Mouse (Mus musculus) hindbrain, embryonic 12.5 days (tissue): Measurements from ENCODE around the gene Tcf19. TPM values are rescaled to one million over a fixed set of nuclear protein-coding genes. Genes with fewer than 3 reads are reported as not detected.
A peak's percentile ranks its signal among the peaks of the same experiment; 100 is the strongest.
"Not testable (repeated sequence)": the region's sequence is repeated elsewhere in the genome, so short reads cannot be mapped to it uniquely, and the experiment has no call there.

Experiments
- ATAC-seq: fragments of 200-750 bp; cut with Nextera tagmentation; 2 replicates; pipeline ENCODE4 v1.8.0; 2017; ENCODE audit warnings: moderate TSS enrichment; ENCODE audit not compliant: low FRiP score
- H3K27ac ChIP-seq: fragments of 300-500 bp; sonication (generic); 2 replicates; pipeline ENCODE4 v1.5.1; 2016; ENCODE audit warnings: mild to moderate bottlenecking
- H3K27me3 ChIP-seq: fragments of 300-500 bp; sonication (generic); 2 replicates; pipeline ENCODE4 v1.6.1; 2016; ENCODE audit warnings: mild to moderate bottlenecking
- H3K36me3 ChIP-seq: fragments of 300-500 bp; sonication (generic); 2 replicates; pipeline ENCODE4 v1.6.1; 2016; ENCODE audit warnings: mild to moderate bottlenecking
- H3K4me1 ChIP-seq: fragments of 300-500 bp; sonication (generic); 2 replicates; pipeline ENCODE4 v1.6.1; 2016
- H3K4me2 ChIP-seq: fragments of 300-500 bp; sonication (generic); replicated peaks from 2 replicates; pipeline ENCODE4 v1.6.1; 2016; ENCODE audit warnings: mild to moderate bottlenecking
- H3K4me3 ChIP-seq: fragments of 300-500 bp; sonication (generic); 2 replicates; pipeline ENCODE4 v1.5.1; 2016; ENCODE audit warnings: mild to moderate bottlenecking
- H3K9ac ChIP-seq: fragments of 300-500 bp; sonication (generic); 2 replicates; pipeline ENCODE4 v1.6.1; 2016; ENCODE audit warnings: mild to moderate bottlenecking, moderate library complexity
- H3K9me3 ChIP-seq: fragments of 300-500 bp; sonication (generic); replicated peaks from 2 replicates; pipeline ENCODE4 v1.6.1; 2016; ENCODE audit warnings: mild to moderate bottlenecking
- WGBS: fragments of 180-500 bp; shearing (Covaris S2); methylation state at CpG from one replicate; pipeline ENCODE4 v1.1.7; 2016; 5-methylcytosine and 5-hydroxymethylcytosine counted together
- polyA plus RNA-seq: library from polyadenylated mRNA; unstranded; fragments of >200 nt; fragmentation: Nextera tagmentation; extraction: Ambion mirVana; gene quantifications from 2 replicates; pipeline ENCODE4 v1.2.1, GENCODE M21; 2016

The Tcf19 gene
- polyA plus RNA-seq, 1 experiment from 2014 or later: 37.3 TPM

DNA sequence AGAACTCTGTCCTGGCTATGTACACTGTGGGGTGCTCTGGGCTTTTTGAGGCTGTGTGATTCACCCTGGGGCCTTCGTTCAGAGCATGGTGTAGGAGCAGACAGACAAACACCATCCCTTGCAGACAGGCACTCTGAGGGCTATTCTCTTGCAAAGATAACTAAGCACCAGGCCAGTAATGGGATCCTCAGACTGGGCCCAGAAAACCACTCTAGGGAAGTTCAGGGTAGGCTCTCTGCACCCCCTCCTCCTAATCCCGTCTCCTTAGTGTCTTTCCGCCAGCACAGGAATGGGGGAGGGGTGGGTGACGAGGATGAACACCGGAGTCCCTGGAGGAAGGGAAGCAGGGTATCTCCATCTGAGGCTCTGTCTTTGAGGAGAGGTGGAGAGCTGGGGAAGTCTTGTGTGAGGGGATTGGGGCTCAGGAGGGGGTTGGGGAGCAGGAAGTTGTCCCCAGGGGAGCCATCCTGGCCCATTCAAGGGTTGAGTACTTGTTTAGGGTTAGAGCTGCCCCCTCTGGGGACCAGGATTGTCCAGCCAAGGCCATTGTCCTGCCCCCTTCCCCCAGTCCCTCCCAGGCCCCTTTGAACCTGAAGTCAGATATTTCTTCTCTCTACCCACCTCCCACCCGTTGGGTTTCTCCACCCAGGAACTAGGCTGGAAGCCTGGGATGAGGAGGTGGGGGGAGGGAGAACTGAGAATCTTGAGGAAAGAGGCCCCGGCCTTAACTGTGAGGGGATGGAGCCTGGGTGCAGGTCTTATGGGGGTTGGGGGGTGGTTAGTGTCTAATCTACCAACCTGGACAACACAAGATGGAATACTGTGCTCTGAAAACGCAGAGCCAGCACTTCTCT, 11.8 kb downstream of the Tcf19 start:
- Histone ChIP-seq H3K27ac (no peak overlapping the region), H3K4me3 (no peak overlapping the region), H3K4me2 (no peak overlapping the region), H3K27me3 (peaks cover 46% of the 10 kb centered on the region), H3K4me1 (peaks cover 11% of the 10 kb centered on the region; the same call in 1 of the 2 replicates), H3K9me3 (no peaks in the 10 kb centered on the region), H3K36me3 (no peaks in the 10 kb centered on the region), H3K9ac (no peak overlapping the region)
- ATAC-seq: no peak
- 19% methylated on average over 8 of the region's 8 CpGs for WGBS

DNA sequence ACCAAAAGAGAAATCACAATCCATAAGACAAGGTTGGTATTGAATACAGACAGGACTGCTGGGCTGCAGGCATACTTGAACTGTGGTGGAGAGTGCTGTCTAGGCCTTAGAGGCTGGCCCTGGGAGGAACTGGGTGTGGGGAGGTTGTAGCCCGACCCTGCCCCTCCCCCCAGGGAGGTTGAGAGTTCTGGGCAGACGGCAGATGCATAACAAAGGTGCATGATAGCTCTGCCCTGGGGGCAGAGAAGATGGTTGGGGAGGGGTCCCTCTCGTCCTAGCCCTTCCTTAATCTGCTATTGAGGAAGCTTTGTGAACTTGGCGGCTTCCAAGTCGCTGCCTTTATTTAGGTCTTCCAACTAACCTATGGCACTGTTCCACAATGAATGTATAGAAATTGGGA, 12.8 kb downstream of the Tcf19 start:
- Histone ChIP-seq H3K9me3 (no peaks in the 10 kb centered on the region), H3K4me3 (no peak overlapping the region), H3K27ac (no peak overlapping the region), H3K27me3 (peaks cover 46% of the 10 kb centered on the region), H3K4me2 (no peak overlapping the region), H3K4me1 (peaks cover 11% of the 10 kb centered on the region; the same call in 1 of the 2 replicates), H3K9ac (no peak overlapping the region), H3K36me3 (no peaks in the 10 kb centered on the region)
- WGBS: 19% methylated on average over 5 of the region's 5 CpGs
- ATAC-seq: no peak

DNA sequence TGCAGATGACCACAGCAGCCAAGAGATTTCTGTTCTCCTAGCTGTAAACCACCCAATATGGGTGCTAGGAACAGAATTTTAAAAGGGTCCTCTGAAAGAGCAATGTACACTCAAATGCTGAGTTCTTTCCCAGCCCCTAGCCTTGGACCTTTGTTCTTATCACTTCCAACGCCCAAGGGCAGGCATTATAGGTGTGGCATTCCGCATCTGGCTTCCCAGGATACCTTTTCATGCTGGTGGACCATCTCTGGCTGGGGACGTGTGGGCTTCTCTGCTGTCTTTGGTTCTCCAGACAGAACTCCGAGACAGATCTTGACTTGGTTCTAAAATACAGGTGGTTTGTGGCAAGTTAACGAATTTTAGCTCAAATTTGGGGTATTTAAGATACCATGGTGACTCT, 13.9 kb downstream of the Tcf19 start:
- Histone ChIP-seq H3K27me3 (peaks cover 43% of the 10 kb centered on the region), H3K9me3 (no peaks in the 10 kb centered on the region), H3K9ac (no peak overlapping the region), H3K4me3 (no peak overlapping the region), H3K4me1 (peaks cover 11% of the 10 kb centered on the region; the same call in 1 of the 2 replicates), H3K36me3 (no peaks in the 10 kb centered on the region), H3K4me2 (no peak overlapping the region), H3K27ac (no peak overlapping the region)
- 42% methylated on average over 5 of the region's 5 CpGs for WGBS
- ATAC-seq: no peak

DNA sequence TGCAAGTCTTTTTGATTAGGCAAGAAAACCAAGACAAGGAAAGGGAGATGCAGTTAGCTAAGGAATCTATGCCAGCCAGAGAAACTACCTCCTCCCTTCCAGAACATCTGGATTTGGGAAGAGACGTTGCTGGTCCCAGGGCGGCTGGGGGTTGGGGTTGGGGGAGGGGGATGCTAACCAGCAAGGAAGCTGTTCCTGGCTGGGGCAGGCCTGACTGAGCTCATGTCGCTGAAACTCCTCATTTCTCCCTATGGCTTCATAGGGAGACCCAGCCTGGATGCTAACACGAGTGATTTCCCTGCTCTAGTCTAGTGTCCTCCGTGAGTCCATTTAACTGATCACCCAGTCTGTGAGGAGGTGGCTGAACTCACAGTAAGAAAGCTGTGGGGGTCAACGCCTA, 14.4 kb downstream of the Tcf19 start:
- H3K9ac ChIP-seq: no peak overlapping the region
- ATAC-seq: no peak
- peaks cover 37% of the 10 kb centered on the region for H3K27me3 ChIP-seq
- H3K4me3 ChIP-seq: no peak overlapping the region
- H3K4me1 ChIP-seq: peaks cover 11% of the 10 kb centered on the region; the same call in 1 of the 2 replicates
- H3K9me3 ChIP-seq: no peaks in the 10 kb centered on the region
- no peak overlapping the region for H3K27ac ChIP-seq
- WGBS: 7% methylated on average over 6 of the region's 6 CpGs
- H3K36me3 ChIP-seq: no peaks in the 10 kb centered on the region
- no peak overlapping the region for H3K4me2 ChIP-seq

DNA sequence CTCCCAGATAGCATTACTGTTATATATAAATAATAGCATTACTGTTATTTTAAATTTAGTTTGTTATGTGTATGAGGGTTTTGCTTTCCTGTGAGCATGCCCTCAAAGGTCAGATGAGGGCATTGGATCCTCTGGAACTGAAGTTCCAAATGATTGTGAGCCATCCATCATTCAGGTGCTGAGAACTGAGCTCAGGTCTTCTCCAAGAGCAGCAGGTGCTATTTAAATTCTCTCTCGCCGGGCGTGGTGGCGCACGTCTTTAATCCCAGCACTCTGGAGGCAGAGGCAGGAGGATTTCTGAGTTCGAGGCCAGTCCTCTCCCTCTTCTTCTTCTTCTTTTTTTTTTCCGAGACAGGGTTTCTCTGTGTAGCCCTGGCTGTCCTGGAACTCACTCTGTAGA, 19.5 kb downstream of the Tcf19 start:
- Histone ChIP-seq H3K27me3 (no peaks in the 10 kb centered on the region; the same call in 1 of the 2 replicates), H3K36me3 (no peaks in the 10 kb centered on the region), H3K9ac (no peak overlapping the region), H3K27ac (no peak overlapping the region), H3K9me3 (no peaks in the 10 kb centered on the region), H3K4me3 (no peak overlapping the region), H3K4me1 (peaks cover 2% of the 10 kb centered on the region; the same call in 1 of the 2 replicates), H3K4me2 (no peak overlapping the region)
- 95% methylated on average over 7 of the region's 7 CpGs for WGBS
- no peak for ATAC-seq

DNA sequence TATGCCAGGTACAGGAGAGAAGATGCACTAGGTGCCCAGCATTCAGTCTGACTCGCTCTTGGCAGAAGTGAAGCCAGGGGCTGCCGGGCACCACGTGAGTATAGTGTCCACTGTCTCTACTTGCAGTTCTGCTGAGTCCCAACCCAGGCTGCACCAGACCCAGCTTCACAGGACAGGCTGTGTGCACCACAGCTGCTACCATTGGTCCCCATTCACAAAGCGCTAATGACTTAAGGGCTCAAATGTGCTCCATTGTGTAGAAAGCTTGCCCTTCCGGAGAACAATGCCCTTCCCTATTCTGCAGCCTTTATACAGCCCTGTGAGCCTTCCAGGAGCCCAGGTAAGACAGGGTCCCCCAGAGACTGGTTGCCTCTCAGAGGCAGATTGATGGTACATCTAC, 26.3 kb downstream of the Tcf19 start:
- 52% methylated on average over 5 of the region's 5 CpGs for WGBS
- H3K4me3 ChIP-seq: no peak overlapping the region
- no peaks in the 10 kb centered on the region for H3K36me3 ChIP-seq
- peaks cover 3% of the 10 kb centered on the region; the same call in 1 of the 2 replicates for H3K4me1 ChIP-seq
- H3K4me2 ChIP-seq: no peak overlapping the region
- H3K27ac ChIP-seq: no peak overlapping the region
- no peak for ATAC-seq
- H3K27me3 ChIP-seq: no peaks in the 10 kb centered on the region
- H3K9me3 ChIP-seq: no peaks in the 10 kb centered on the region
- H3K9ac ChIP-seq: no peak overlapping the region

DNA sequence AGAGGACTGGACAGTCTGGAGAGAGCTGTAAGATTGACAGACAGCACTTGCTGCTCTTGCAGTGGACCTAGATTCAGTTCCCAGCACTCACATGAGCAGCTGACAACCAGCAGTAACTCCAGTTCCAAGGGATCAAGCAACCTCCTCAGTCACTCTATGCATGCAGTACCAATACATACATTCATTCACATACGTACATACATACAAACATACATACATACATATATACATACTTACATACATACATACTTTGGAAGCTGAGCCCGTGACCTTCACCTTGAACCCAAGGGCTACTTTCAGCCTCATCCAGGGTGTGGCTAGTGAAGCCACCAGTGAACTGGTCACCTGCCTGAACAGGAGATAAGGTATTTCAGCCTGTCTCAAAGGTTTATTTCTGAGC, 28.6 kb downstream of the Tcf19 start:
- Histone ChIP-seq H3K36me3 (no peaks in the 10 kb centered on the region), H3K4me1 (peaks cover 3% of the 10 kb centered on the region; the same call in 1 of the 2 replicates), H3K9ac (no peak overlapping the region), H3K9me3 (no peaks in the 10 kb centered on the region), H3K4me2 (no peak overlapping the region), H3K4me3 (no peak overlapping the region), H3K27ac (no peak overlapping the region), H3K27me3 (no peaks in the 10 kb centered on the region)
- no peak for ATAC-seq
- 97% methylated on average over 2 of the region's 2 CpGs for WGBS

DNA sequence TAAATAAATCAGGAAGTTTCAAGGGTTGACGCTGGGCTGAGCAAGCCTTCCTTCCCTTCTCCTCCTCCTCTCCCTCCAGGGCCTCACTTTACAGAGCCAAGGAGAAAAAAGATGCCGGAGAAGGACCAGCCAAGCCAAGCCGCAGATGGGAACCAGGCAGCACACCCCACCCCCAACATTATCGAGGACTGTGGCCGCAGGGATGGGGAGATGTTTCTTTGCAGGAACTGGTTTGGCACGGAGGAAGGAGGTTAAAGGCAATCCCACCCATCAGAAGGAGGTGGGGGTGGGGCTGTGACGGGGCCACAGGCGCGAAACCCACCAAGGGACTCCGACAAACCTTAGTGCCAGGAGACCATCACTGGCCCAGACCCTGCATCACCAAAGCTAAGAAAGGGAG, 29.9 kb downstream of the Tcf19 start:
- 63% methylated on average over 10 of the region's 10 CpGs for WGBS
- Histone ChIP-seq H3K27ac (no peak overlapping the region), H3K9me3 (no peaks in the 10 kb centered on the region), H3K4me2 (no peak overlapping the region), H3K27me3 (no peaks in the 10 kb centered on the region), H3K36me3 (no peaks in the 10 kb centered on the region), H3K4me1 (peaks cover 3% of the 10 kb centered on the region; the same call in 1 of the 2 replicates), H3K4me3 (no peak overlapping the region), H3K9ac (no peak overlapping the region)
- no peak for ATAC-seq

DNA sequence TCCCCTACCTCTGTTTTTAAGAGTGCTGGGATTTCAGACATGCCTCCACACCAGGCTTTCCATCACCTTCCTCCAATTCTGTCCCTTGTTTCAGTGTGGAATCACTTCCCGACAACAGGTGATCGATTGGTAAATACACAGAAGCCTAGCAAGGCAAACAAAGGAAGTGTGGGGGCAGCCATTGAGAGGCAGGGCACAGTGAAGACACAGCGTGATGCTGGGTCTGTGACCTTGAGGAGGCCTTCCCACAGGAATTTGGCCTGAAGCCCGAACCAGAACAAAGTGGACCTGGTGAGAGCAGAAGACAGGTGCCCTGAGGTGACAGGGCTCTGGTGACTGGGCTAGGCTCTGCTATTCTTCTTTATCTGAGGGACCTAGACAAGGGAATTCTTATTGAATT, 30.9 kb downstream of the Tcf19 start:
- no peak overlapping the region for H3K9ac ChIP-seq
- WGBS: 15% methylated on average over 4 of the region's 4 CpGs
- H3K27me3 ChIP-seq: no peaks in the 10 kb centered on the region
- H3K4me2 ChIP-seq: no peak overlapping the region
- no peaks in the 10 kb centered on the region for H3K9me3 ChIP-seq
- H3K27ac ChIP-seq: no peak overlapping the region
- ATAC-seq: no peak
- peaks cover 3% of the 10 kb centered on the region; the same call in 1 of the 2 replicates for H3K4me1 ChIP-seq
- no peak overlapping the region for H3K4me3 ChIP-seq
- H3K36me3 ChIP-seq: no peaks in the 10 kb centered on the region

DNA sequence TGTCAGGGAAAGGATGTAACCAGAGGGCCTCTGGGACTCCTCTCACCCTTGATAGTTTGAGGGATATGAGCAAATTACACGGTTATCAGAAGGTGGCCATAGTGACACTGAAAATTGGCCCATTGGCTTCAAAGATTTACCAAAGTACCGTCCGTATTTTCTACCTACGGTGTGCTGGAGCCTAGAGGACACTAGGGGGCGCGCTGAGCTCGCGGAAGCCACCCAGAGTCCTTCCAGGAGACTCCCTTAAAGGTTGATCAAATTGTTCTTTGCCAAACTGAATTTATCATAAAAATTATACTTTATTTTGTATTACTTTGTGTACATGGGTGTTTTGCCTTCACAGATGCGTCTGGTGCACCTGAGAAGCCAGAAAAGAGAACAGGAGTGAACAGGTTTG, 32.6 kb downstream of the Tcf19 start:
- no peaks in the 10 kb centered on the region for H3K9me3 ChIP-seq
- H3K27me3 ChIP-seq: no peaks in the 10 kb centered on the region
- WGBS: under 1% methylated on average over 9 of the region's 9 CpGs
- H3K4me1 ChIP-seq: no peaks in the 10 kb centered on the region
- no peak overlapping the region for H3K4me3 ChIP-seq
- no peak overlapping the region for H3K9ac ChIP-seq
- no peak overlapping the region for H3K4me2 ChIP-seq
- no peak overlapping the region for H3K27ac ChIP-seq
- ATAC-seq: no peak
- no peaks in the 10 kb centered on the region for H3K36me3 ChIP-seq

DNA sequence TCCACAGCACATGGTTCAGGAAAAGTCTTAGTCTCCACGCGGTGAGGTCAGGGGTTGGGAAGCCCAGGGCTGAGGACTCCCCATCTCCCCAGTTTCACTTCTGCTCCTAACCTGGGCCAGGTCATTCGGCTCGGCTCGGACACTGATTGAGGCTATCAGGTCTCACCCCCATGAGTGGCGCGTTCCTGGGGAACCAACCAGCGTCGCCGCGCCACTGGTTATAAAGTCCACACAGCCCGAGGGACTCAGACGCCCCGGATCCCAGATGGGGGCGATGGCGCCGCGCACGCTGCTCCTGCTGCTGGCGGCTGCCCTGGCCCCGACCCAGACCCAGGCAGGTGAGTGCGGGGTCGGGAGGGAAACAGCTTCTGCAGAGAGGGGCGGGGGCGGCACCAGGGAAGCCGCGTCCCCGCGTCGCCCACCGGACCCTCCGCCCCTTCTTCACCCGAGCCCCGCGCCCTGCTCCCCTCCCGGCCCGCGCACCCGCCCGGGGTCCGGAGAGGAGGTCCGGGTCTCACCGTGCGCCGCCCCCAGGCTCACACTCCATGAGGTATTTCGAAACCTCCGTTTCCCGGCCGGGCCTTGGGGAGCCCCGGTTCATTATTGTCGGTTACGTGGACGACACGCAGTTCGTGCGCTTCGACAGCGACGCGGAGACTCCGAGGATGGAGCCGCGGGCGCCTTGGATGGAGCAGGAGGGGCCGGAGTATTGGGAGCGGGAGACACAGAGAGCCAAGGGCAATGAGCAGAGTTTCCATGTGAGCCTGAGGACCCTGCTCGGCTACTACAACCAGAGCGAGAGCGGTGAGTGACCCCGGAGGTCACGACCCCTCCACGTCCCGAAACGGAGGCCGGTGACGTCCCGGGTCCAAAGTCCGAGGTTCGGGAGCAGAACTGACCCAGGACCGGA, 46.5 kb downstream of the Tcf19 start, which contains the start of gene H2-Q10:
Gene H2-Q10 (plus strand): TSS at position 248 of the 910 bp plus-strand sequence.
- 2% methylated on average over 69 of the region's 80 CpGs for WGBS
- H3K4me3 ChIP-seq: peak within 1 kb of the TSS; percentile 44
- no peak within 1 kb of the TSS for H3K27ac ChIP-seq
- peak within 1 kb of the TSS; percentile 47 for H3K9ac ChIP-seq
- ATAC-seq: no peak
- H3K36me3 ChIP-seq: no peaks in the 10 kb centered on the region
- H3K27me3 ChIP-seq: peaks cover 31% of the 10 kb centered on the region
- no peaks in the 10 kb centered on the region for H3K9me3 ChIP-seq
- peak within 1 kb of the TSS; percentile 80 for H3K4me2 ChIP-seq
- peaks cover 10% of the 10 kb centered on the region for H3K4me1 ChIP-seq

DNA sequence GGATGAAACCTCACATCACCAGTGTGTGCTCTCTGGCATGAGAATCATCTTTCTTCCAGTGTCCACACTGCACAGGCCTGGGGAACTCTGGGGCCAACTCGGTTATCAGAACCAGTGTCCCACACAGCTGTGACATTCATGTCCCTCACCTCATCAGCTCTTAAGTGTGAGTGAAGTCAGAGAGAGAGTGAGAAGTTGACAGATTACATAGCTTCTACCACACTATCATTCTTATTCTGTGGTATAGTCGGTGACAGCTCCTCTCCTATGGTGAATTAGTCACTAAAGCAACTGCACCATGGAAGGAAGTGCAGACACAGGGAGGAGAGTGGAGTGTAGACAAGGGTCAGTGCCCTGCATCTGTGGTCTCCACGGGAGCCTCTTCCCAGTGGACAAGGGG, 47.7 kb downstream of the Tcf19 start:
- Histone ChIP-seq H3K4me1 (peaks cover 10% of the 10 kb centered on the region), H3K27me3 (peaks cover 31% of the 10 kb centered on the region)
- ATAC-seq, H3K4me3 ChIP-seq, H3K27ac ChIP-seq, H3K9ac ChIP-seq, H3K36me3 ChIP-seq, H3K4me2 ChIP-seq, H3K9me3 ChIP-seq: not testable (repeated sequence)
- 69% methylated on average over 3 of the region's 3 CpGs for WGBS
